Mouse (Mus musculus): Measurements from ENCODE around the gene Tbx3.

Tbx3 gene

DNA sequence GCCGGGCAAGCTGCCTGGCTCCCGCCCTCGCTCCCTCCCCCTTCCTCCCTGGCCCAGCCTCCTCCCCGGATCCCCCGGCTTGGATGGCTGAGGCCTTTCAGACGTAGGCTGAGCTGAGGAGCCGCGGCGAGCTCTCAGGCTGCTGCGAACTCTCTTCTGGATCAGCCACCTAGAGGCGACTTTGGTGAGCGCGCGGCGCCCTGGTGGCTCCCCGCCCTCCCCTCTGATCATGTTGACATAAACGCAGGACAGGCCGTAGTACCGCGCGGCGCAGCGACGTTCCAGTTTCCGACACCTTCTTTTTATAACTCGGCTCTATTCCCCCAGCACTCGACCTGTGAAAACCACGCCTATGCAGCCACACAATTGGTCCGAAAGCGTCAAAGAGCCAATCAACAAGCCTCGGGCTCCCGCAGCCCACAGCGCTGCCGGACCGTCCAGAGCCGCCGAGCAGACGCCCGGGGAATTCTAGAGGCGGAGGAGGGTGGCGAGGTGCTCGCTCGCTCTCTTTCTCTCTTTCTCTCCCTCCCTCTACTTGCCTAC is at the start of gene Tbx3:
Gene Tbx3, plus strand, starts transcription at position 104 of the 543 bp plus-strand sequence.
- peak in 1 of 2 experiments; percentile 43 for DNase-seq (ENCODE audit: low spot score in 2 of 2)

DNA sequence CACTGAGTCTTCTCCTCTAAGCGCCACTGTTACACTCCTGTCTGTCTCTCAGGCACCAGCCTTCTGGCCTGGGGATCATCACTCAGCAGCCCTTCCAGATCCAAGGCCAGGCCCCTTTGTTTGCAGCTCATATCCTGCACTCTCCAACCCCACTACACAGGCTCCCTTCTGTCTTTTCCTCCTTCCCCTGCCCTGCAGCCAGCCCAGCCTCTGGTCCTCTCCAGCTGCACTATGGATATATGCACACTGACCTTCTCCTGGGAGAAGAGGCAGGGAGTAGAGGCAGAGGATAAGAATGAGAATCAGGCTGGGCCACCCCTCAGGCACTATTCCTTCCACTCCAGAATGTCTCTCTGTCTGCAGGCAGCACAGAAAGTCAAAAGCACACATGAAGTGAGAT is 48.4 kb upstream of the Tbx3 start:
- no peak for DNase-seq (ENCODE audit: low spot score in 2 of 2)

DNA sequence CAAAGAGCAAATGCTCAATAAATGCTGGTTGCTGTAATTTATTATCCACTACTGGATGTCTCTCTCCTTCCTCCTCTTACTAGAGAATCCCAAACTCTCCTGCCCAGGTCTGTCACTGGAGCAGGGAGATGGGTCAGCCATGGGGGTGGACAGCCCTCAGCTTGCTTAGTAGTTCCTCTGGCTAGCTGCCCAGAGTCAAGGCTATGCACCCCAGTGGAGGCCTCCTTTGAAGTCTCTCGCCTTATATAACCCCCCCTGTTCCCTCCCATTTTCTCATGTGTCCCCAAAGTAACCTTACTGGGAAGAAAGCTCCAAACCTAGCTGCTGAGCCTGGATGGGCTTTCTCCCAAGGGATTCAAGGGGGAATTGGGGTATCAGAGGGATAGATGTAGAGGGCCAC is 45.9 kb upstream of the Tbx3 start:
- no peak for DNase-seq (ENCODE audit: low spot score in 2 of 2)

DNA sequence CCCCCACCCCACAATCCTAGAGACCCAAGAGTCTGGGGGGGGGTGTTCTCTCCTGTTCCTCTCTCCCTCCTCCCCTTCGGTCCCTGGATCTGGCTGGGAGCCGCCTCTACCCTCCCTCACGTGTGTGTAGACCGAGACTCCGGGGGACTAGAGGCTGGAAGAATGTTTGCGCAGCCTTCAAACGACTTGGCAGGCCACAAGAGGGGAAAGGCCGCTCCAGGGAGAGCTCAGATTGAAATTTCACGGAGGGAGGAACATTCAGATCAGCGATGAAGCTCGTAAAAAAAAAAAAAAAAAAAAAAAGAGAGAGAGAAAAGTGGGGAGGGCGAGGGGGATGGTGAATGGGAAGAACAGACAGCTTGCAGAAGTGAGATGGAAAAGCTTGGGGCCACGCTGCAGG is 44.9 kb upstream of the Tbx3 start:
- DNase-seq (ENCODE audit: low spot score in 2 of 2): no peak

DNA sequence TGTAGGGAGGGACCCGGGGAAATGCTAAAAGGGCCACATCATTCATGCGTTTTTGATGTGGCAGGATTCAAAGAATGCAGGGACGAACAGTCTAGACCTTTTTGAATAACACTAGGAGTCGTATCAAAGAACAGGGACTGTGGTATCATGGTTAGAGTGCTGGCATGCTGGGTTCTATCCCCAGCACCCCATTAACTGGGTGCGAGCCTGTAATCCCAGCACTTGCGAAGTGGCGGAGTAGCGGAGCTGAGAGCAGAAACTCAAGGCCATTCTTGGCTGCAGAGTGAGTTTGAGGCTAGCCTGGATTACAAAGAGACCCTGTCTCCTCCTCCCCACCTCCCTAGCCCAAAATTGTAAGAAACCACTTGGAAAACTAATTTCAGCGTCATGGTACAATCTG is 44.3 kb upstream of the Tbx3 start:
- no peak for DNase-seq (ENCODE audit: low spot score in 2 of 2)

DNA sequence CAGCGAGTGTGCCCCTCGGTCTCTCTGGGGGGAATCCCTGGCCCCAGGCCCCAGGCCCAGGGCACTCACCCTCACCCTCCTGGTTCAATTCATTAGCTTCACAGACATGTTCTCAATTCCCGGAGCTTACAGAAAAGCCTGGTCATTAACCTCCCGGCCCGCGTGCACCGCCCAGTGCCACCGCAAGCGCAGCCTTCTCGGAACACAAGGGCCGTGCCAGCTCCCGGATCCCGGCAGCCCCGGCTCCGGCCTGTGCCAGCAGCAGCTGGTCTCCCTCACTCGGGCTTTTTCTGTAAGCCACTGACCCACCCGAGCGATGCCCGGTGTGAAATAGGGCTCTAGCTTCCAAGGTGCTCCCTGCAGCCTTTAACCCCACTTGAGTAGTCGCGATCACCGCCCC is 43.8 kb upstream of the Tbx3 start:
- no peak for DNase-seq (ENCODE audit: low spot score in 2 of 2)

DNA sequence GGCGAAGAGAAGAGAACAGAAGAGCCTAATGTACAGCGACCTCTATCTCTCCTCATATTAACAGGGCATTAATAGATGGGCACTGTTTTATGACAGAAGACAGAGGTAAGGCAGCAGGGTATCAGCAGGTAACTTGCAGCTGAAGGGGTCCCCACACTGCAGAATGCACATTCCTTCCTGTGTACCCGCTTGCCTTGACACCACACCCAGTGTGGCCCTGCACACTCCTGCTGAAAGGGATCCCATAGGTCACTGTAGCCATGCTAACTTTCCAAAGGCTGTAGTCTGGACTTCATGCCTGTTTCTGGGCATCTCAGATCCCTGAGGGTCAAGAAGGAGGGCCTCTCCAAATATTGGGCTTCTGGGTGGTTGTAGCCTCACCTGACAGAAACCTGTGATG is 42.4 kb upstream of the Tbx3 start:
- no peak for DNase-seq (ENCODE audit: low spot score in 2 of 2)

DNA sequence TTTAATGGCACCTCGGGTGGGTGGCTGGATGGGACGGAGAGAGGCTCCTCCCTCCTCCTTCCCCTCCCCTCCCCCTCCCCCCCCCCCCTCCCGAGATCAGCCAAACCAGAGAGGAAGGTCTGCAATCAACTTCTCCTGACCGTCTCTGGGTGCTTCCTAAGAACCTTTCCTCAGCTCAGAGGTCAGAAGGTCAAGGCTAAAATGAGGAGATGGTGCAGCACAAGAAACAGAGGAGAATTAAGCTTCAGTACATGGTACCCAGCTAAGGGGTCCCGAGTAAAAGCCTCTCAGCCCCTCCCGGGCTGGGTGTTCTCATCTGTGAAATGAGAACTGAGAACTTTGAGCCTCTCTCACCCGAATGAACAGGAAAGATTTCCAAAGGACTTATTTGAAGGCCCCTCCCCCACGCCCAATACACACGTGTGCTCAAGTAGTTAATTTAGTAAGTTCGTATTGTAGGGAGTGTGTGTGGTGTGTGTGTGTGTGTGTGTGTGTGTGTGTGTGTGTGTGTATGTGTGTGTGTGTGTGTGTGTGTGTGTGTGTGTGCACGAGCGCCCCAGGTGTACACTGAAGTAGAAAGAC is 41.6 kb upstream of the Tbx3 start:
- DNase-seq (ENCODE audit: low spot score in 2 of 2): no peak

DNA sequence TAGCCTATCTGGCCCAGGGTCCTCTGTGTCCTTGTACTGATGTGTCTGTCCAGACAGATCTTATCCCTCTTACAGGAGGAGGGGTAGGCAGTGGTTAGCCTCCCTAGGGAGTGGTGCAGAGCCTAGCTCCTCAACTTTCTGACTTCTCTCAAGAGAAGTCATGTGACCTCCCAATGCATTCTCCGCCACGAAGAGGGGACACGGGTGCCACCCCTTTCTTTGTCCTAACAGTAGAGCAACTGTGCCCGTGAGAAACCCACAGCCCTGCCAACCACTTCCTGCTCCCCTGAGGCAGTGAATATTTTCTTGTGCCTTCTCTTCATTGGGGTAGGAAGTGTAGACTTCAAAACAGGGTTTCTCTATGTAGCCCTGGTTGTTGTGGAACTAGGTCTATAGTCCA is 36.9 kb upstream of the Tbx3 start:
- DNase-seq (ENCODE audit: low spot score in 2 of 2): peak in 1 of 2 experiments; percentile 15

DNA sequence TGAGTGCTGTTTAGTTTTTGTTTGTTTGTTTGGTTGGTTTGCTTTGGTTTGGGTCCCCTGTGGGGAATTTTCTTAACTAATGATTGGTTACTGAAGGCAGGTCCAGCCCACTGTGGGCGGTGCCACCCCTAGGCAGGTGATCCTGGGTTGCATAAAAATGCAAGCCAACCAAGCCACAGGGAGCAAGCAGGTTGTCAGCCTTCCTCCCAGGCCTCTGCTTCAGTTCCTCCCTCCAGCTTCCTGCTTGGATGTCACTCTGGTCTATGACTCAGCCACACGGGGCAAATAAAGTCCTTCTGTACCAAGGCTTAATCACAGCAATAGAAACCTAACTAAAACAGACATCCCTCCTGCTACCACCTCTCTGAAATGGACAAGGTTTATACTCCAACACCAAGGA is 35.6 kb upstream of the Tbx3 start:
- no peak for DNase-seq (ENCODE audit: low spot score in 2 of 2)

DNA sequence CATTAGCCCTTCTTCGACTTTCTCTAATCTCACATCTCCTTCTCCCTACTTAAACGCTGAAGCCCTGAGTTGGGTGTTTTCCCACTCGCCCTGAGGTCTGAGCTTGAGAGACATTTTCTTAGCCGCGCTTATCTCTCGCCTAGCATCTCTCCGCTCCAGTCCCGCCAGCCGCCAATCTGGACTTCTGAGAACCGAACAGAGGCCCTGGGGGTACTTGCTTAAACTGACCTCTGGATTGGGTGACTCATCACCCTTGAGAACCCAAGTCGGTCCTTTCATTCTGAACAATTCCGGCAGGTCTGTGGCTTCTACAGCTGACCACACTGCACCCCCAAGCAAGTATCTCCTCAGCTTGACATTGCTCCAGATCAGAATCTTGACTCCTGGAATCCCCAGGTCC is 32.2 kb upstream of the Tbx3 start:
- DNase-seq (ENCODE audit: low spot score in 2 of 2): no peak

DNA sequence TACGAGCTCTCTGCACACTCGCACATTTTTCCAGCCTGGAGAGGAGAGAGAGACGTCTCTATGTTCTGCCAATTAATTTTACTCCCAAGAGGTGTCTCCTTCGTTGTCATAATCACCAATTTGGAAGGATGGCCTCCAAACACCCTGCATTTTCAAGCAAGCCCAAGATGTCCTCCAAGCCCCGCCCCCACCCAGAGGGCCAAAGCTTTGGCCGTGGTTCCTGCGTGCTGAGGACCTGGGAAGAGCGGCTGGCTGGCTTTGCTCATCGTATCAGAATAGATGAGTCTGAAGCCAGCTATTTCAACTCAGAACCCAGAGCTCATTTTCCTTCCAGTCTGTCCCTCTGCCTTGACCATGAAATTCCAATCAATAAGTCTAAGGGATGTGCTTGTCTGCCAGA is 29.4 kb upstream of the Tbx3 start:
- no peak for DNase-seq (ENCODE audit: low spot score in 2 of 2)

DNA sequence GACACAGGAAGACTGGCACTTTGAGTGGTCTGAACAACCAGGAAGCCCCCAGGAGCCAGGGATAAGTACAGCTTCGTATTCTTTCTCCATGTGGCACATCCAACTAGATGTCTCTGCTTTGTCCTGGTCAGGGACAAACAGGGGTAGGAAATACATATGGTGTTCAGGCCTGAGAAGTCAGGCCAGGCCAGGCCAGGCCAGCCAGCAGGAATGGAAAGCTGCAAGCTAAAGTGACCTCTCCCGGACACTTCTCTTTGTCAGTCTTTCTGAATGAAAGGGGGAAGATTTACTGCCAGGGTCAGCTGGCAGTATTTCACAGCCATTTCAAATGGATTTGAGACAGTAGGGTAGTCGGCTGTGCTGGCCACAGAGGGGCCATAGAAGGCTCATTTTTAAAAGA is 28.8 kb upstream of the Tbx3 start:
- DNase-seq (ENCODE audit: low spot score in 2 of 2): no peak

DNA sequence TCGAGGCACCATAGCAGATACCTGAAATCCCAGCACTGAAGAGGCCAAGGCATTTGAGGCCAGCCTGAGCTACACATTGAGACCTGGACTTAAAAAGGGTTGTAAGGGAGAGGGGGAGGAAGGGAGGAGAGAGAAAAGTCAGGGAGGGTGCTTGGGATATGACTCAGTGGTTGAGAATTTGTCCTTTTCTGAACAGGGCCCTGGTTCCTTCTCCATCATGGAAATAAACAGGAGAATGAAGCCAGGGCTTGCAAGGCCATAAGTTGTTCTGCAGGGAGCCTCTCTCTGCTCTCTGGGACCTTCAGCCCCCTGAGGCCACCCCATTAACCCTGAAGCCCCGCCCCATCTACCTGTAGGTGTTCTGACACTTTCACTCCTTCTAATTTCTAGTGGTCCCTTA is 23.5 kb upstream of the Tbx3 start:
- no peak for DNase-seq (ENCODE audit: low spot score in 2 of 2)

DNA sequence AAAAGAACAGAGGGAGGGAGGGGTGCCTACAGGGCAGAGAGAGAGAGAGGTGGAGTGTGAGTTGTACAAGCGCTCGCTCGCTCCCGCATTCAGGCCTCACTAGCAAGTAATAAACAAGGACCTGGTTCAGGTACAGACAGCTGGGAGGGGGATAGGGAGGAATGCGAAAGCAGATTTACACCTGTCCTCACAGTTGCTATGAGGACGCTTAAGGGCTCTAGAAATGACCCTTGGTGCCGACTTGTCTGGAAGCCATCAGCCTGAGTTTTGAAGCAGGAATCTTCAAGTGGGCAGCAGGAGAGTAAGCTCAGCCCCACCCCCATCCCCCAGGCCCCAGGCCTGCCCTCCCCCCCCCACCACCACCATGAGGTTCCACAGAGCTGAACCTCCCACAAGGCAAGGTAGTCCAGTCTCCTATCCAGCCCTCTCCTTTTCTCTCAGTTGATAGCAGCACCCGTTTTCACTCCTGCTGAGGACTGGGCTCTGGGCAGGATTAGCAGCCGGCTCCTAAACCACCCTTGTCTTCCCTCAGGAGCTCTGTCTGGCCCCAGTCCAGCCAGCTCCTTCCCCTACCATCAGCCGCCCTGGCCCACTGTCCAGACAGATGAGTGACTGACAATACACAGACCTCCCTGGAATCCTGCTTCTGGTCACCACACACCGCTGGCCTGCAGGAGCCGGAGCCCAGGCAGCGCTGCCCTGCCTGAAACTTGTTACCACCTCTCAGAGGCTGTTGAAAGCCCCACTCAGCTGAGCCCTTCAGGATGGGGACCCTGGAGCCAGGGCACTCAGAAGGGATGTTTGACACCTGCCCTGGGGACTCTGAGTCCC is 19.1 kb upstream of the Tbx3 start:
- no peak for DNase-seq (ENCODE audit: low spot score in 2 of 2)

DNA sequence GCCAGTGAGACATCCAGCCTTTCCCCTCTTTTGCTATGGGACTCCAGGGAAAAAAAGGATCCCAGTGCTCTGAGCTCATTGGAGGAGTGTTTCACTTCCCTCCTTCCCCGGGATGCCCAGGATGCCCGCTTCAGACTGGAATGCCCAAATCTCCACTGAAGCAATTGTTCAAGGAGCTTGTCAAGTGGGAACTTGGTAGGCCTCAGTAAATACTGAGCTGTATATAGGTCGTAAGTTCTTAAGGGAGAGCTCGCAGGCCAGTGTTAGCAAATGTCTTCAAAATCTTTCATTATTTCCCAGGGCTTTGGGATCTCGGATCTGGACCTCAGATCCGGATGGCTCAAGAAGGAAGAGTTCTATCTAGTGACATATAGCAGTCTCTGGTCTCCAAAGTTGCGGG is 14.1 kb upstream of the Tbx3 start:
- DNase-seq (ENCODE audit: low spot score in 2 of 2): no peak

DNA sequence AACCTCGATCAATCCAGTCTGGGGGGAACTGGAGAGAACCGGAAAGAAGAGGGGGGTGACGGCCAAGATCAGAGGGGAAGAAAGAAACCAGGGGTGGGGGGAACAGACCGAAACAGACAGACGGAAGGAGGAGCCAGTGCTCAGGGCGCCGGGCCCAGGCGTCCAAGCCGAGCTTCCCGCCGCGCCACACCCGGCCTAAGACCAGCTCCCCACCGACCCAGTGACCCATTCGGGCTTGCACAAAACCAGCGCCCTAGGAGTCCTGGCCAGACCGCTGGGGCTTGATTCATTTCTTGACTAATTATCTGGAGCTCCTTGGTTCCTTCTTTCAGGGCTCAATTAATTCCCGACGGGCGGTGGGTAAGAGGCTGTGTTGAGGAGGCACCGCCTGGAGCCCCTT is 13.6 kb upstream of the Tbx3 start:
- no peak for DNase-seq (ENCODE audit: low spot score in 2 of 2)

DNA sequence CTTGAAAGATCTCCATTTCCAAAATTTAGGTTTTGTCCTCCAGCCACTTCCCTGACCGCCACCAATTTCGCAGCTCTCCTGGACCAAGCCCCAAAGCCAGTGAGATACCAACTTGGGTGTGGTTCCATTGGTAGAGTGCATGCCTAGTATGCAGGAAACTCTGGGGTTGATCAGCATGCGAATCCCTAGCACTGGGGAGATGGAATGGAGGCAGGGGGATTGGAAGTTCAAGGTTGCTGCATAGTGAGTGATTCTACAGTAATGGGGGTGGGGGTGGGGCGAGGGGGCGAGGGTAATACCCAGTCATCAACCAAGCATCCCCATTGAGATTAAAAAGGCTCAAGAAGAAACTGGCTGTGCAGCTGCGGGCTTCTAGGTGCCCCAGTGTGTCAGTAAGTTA is 13.1 kb upstream of the Tbx3 start:
- no peak for DNase-seq (ENCODE audit: low spot score in 2 of 2)

DNA sequence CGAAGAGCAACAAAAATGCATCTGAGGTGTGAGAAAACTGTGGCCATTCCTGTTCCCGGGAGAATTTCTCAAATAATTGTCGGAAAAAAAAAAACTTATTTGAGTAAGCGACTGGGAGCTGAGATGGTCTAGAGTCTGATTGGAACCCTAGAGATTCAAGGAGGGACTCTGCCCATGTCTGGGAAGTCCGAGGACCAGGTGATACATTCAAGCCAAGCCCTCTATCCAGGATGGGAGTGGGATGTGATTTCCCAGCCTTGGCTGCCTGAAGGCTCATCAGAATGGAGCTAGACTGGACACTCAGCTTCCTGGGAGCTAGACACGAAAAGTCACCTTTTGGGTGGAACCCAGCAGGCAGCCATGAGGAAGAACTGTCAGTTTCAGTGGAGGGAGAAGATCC is 12.7 kb upstream of the Tbx3 start:
- DNase-seq (ENCODE audit: low spot score in 2 of 2): no peak

DNA sequence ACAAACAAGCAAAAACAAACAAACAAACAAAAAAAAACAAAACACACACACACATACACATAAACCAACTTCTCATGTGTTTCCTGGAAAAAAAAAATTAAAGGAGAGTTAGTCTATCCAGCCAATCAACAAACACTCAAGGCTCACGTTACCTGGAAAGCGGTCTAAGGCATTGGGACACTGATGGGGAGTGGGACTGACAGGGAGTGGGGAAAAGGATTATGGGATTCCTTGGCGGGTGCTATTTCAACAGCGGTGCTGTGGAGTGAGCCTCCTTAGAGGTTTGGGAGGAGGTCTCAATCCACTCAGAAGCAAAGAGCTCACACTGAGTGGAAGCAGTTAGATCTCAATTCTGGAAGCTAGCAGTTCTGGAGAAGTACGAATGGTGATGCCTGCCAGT is 12.1 kb upstream of the Tbx3 start:
- no peak for DNase-seq (ENCODE audit: low spot score in 2 of 2)

DNA sequence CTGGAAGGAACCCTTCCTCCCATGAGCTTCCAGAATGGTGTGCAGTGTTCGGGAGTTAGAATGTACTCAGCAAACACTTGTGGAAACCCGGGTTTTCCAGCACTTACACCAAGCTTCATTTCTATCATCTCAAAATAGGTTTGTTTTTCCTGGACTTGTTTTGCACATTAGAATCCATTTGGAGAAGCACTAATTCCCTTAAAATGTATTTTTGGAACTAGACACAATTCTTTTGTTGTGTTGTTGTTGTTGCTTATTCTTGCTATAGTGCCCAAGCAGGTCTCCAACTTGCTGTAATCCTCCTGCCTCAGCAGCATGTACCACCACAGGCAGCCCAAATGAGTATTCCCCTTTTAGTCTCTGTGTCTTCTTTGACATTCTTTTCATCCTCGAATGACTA is 11.4 kb upstream of the Tbx3 start:
- DNase-seq (ENCODE audit: low spot score in 2 of 2): no peak

DNA sequence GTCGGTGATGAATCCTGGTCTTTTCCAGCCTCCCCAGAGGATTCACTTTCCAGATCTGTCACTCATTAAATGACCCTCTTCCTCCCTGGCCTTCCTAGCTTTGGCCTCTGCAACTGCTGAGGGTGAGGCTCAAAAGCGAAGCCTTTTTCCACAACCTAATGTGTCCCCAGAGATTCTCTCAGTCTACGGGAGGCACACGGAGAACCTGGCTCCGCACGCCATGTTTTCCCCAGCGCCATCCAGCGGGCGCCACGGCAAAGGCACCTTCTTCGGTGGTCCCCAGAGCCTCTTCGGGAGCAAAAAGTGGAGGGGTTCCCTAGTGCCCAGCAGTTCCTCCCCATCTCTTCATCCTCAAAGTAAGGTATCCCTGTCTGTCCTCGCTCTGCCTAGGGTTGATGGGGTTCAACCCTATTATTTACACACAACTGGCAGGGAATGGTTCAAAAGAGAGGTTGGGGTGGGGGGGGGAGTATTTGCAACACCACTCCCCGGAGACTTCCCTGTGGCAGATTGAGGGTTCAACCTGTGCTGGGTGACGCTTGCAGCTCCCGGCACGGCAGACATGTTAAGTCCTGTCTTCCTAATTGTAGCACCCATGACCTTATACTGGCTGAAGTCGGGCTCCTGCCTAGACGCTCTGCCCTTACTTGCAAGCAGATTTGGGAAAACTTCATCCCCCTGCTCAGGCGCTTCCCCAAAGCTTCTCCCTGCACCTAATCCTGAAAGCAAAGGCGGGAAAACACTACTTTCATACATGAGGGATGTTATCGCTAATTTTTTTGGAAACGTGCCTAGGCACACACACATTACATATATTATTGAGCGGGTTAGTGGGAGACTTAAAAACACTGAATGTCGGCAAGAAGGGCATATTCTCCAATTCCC is 9.7 kb upstream of the Tbx3 start:
- DNase-seq (ENCODE audit: low spot score in 2 of 2): no peak

DNA sequence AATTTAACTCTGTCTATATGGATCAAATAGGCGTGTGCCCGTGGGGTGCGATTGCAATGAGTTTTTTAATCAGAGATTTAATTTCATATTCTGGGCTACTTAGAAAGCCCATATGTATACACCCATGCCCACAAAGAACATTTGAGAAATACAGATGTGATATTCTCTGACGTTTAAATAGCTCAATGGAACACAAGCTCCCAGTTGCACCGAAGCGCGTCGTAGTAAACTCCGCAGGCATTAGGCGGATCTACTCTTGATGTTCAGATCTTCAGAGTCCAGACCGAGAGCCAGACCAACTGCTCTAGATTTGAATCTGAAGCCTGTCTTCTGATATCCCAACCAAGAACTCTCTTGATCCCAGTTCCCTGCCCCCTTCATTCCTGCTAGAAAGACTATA is 9.0 kb upstream of the Tbx3 start:
- no peak for DNase-seq (ENCODE audit: low spot score in 2 of 2)

All from spleen, postnatal 10 days (tissue).